Mouse (Mus musculus) G1E (cell line): Measurements from ENCODE around the gene Cyp2c54. TPM values are rescaled to one million over a fixed set of nuclear protein-coding genes. Genes with fewer than 3 reads are reported as not detected.
"Not testable (repeated sequence)": the region's sequence is repeated elsewhere in the genome, so short reads cannot be mapped to it uniquely, and the experiment has no call there.

Experiments
- ATAC-seq: 2 replicates; pipeline ENCODE4 v1.8.0; 2016; ENCODE audit warnings: mild to moderate bottlenecking; ENCODE audit not compliant: insufficient number of reproducible peaks, poor library complexity, low FRiP score, severe bottlenecking; ENCODE audit errors: extremely low read depth
- DNase-seq: peaks from one replicate; pipeline ENCODE4 v3.0.0; 2012; ENCODE audit warnings: low spot score
- H3K27me3 ChIP-seq: 2 replicates; pipeline ENCODE4 v1.6.1; 2012; ENCODE audit warnings: mild to moderate bottlenecking, low read length, inconsistent platforms; ENCODE audit not compliant: insufficient read depth
- H3K36me3 ChIP-seq: replicated peaks from 2 replicates; pipeline ENCODE3; 2012; ENCODE audit warnings: mild to moderate bottlenecking, inconsistent platforms
- H3K4me1 ChIP-seq: 2 replicates; pipeline ENCODE4 v1.6.1; 2012; ENCODE audit warnings: low read depth, low read length, inconsistent platforms, mixed read lengths; ENCODE audit not compliant: insufficient read depth
- H3K4me3 ChIP-seq: 2 replicates; pipeline ENCODE4 v1.5.1; 2012; ENCODE audit warnings: low read depth, mild to moderate bottlenecking, inconsistent platforms, low read length, moderate library complexity, mixed read lengths
- H3K9me3 ChIP-seq: replicated peaks from 2 replicates; pipeline ENCODE4 v1.6.1; 2012; ENCODE audit warnings: inconsistent platforms
- CTCF ChIP-seq: IDR thresholded peaks from 2 replicates; pipeline ENCODE4 v1.5.1; 2012; ENCODE audit warnings: low read depth, low read length, inconsistent platforms, mixed read lengths
- GATA1 ChIP-seq: IDR thresholded peaks from 2 replicates; pipeline ENCODE4 v1.6.1; 2012; ENCODE audit warnings: borderline replicate concordance, low read length, inconsistent platforms, mixed read lengths
- GATA2 ChIP-seq: IDR thresholded peaks from 2 replicates; pipeline ENCODE4 v1.6.1; 2012; ENCODE audit warnings: low read depth, low read length, inconsistent platforms, borderline replicate concordance
- POLR2AphosphoS5 ChIP-seq: IDR thresholded peaks from 2 replicates; pipeline ENCODE4 v1.6.1; 2012; ENCODE audit warnings: low read depth, low read length, inconsistent platforms; ENCODE audit not compliant: insufficient replicate concordance
- TAL1 ChIP-seq: conservative IDR thresholded peaks from 2 replicates; pipeline ENCODE4 v1.6.1; 2012; ENCODE audit warnings: low read depth, low read length, inconsistent platforms, mixed read lengths
- polyA plus RNA-seq: library from polyadenylated mRNA; stranded (reverse); fragments of >175 nt; gene quantifications from 2 replicates; pipeline ENCODE4 v1.2.3, GENCODE M21; 2012
- total RNA-seq, 2 experiments: library from RNA; stranded (forward) in 1 of 2; stranded (reverse) in 1 of 2; fragments of 200-1000 nt in 1 of 2; fragments of >200 nt in 1 of 2; fragmentation: Nextera tagmentation in 1 of 2; gene quantifications; 2 replicates each; pipeline ENCODE4 v1.2.3; 2014 to 2017

Gene Cyp2c54
- not detected in 2 replicates for total RNA-seq (2014; fragmentation: Nextera tagmentation)
- total RNA-seq (2017): not detected in 2 replicates
- not detected in 2 replicates for polyA plus RNA-seq

DNA sequence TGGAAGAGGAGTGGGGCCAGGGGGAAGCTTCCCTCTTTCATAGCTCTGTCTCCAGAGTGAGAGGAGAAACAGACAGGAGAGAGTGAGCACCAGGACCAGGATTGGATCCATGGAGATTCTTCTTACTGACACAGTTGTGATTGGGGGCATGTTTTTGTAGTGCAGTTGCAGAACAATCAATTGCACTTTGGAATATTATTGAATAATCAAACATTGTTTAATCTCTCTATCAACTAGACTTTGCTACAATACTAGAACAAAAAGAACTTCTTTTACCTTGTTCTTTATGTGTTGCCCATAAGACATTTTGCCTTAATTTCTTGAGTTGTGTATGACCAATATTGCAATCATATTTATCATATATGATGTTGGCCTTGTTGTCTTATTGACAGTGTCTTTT is at the start of gene Cyp2c54:
TSS of gene Cyp2c54 (minus strand) at position 127 of the 400 bp plus-strand sequence.
- H3K27me3 ChIP-seq: no peaks in the 10 kb centered on the region
- H3K4me3 ChIP-seq: no peak within 1 kb of the TSS
- H3K9me3 ChIP-seq: no peaks in the 10 kb centered on the region
- no peak for DNase-seq
- H3K4me1 ChIP-seq: no peaks in the 10 kb centered on the region
- no peak for TF ChIP-seq TAL1
- no peak for TF ChIP-seq GATA1
- TF ChIP-seq CTCF: no peak
- no peak for TF ChIP-seq POLR2AphosphoS5
- TF ChIP-seq GATA2: no peak
- no peak for ATAC-seq
- H3K36me3 ChIP-seq: no peaks in the 10 kb centered on the region

DNA sequence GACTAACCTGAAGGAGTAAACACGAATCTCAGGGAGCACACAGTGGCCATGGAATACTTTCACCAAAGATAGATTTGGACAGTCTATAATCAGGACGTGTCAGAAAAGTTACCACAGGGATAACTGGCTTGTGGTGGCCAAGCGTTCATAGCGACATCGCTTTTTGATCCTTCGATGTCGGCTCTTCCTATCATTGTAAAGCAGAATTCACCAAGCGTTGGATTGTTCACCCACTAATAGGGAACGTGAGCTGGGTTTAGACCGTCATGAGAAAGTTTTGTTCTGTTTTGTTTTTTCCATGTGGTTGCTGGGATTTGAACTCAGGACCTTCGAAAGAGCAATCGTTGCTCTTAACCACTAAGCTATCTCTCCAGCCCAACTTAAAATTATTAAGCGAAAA is 46.0 kb upstream of the Cyp2c54 start:
- not testable (repeated sequence) for ATAC-seq, H3K27me3 ChIP-seq, H3K4me3 ChIP-seq, H3K36me3 ChIP-seq, H3K9me3 ChIP-seq, DNase-seq, H3K4me1 ChIP-seq

DNA sequence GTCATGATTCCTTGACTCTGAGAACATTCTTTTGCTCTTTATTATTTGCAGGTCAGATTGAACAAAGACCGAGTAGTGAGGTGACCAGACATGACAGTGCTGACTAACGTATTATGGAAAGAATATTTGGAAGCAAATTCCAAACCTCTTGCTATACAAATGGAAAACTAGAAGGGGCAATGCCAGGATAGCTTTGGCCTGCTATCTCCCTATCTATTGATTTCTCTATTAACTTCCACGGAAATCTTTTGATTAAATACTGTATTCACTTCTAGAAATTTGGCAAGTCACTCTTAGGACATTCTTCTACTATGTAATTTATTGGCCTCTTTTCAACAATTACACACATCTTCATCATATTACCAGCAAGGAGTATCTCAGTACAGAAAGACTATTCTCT is 17.5 kb upstream of the Cyp2c54 start:
- TF ChIP-seq GATA1: no peak
- TF ChIP-seq TAL1: no peak
- ATAC-seq: no peak
- no peak overlapping the region for H3K4me3 ChIP-seq

DNA sequence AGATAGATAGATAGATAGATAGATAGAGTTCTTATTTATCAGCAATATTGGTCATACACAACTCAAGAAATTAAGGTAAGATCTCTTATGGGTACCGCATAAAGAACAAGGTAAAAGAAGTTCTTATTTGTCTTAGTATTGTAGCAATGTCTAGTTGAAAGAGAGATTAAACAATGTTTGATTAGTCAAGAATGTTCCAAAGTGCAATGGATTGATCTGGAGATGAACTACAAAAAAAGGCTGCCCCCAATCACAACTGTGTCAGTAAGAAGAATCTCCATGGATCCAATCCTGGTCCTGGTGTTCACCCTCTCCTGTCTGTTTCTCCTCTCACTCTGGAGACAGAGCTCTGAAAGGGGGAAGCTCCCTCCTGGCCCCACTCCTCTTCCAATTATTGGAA is 15.8 kb upstream of the Cyp2c54 start, which contains the start of gene Cyp2c50:
TSS of gene Cyp2c50 (plus strand) at position 268 of the 400 bp plus-strand sequence.
- not testable (repeated sequence) for H3K4me3 ChIP-seq, DNase-seq, H3K9me3 ChIP-seq, H3K4me1 ChIP-seq, H3K36me3 ChIP-seq, H3K27me3 ChIP-seq, ATAC-seq

More for the DNA sequence above, 17.5 kb upstream of the Cyp2c54 start:
- no peak for DNase-seq
- H3K27me3 ChIP-seq: no peaks in the 10 kb centered on the region
- no peaks in the 10 kb centered on the region for H3K36me3 ChIP-seq
- no peaks in the 10 kb centered on the region for H3K9me3 ChIP-seq
- H3K4me1 ChIP-seq: no peaks in the 10 kb centered on the region

DNA sequence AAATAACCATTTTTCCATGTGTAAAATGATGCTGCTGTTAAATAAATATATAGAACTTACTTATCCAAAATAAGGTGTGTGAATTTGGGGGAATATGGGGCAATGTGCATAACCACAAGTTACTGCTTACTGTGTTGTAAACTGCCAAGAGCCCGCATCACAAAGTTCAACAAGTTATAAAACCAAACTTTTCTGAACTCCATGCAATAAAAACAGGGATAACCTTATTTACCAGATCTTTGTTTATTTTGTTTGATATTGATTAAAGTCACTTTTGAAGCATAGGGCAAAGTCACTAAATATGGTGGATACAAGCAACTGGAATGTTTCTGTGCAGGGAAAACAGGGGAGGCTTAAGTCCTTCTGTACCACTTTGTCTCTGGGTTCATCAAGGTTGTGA is 14.8 kb upstream of the Cyp2c54 start:
- H3K36me3 ChIP-seq: no peaks in the 10 kb centered on the region
- no peaks in the 10 kb centered on the region for H3K9me3 ChIP-seq
- H3K27me3 ChIP-seq: no peaks in the 10 kb centered on the region
- no peak overlapping the region for H3K4me3 ChIP-seq
- TF ChIP-seq POLR2AphosphoS5 (no peak), CTCF (no peak), GATA2 (no peak), TAL1 (no peak), GATA1 (no peak)
- DNase-seq (no peak), ATAC-seq (no peak)
- H3K4me1 ChIP-seq: no peaks in the 10 kb centered on the region

DNA sequence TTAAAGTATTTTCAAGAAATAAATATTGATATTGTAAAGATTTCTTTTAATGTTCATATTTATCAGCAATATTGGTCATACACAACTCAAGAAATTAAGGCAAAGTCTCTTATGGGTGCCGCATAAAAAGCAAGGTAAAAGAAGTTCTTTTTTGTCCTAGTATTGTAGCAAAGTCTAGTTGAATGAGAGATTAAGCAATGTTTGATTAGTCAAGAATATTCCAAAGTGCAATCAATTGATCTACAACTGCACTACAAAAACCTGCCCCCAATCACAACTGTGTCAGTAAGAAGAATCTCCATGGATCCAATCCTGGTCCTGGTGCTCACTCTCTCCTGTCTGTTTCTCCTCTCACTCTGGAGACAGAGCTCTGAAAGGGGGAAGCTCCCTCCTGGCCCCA is 81.5 kb downstream of the Cyp2c54 start, which contains the start of gene Cyp2c37:
TSS of gene Cyp2c37 (plus strand) at position 285 of the 400 bp plus-strand sequence.
- H3K4me3 ChIP-seq, H3K36me3 ChIP-seq, H3K4me1 ChIP-seq, H3K27me3 ChIP-seq, ATAC-seq, DNase-seq, H3K9me3 ChIP-seq: not testable (repeated sequence)

DNA sequence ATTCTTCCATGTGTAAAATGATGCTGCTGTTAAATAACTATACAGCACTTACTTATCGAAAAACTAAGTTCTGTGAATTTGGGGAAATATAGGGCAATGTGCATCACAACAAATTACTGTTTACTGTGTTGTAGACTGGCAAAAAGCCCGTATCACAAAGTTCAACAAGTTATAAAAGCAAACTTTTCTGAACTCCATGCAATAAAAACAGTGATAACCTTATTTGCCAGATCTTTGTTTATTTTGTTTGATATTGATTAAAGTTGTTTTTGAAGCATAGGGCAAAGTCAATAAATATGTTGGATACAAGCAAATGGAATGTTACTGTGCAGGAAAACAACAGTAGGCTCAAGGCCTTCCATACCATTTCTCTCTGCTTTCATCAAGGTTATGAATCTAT is 84.2 kb downstream of the Cyp2c54 start:
- Histone ChIP-seq H3K9me3 (no peaks in the 10 kb centered on the region), H3K36me3 (no peaks in the 10 kb centered on the region), H3K4me1 (no peaks in the 10 kb centered on the region), H3K27me3 (no peaks in the 10 kb centered on the region), H3K4me3 (no peak overlapping the region)
- DNase-seq (no peak), ATAC-seq (no peak)
- no peak for TF ChIP-seq CTCF
- no peak for TF ChIP-seq TAL1
- no peak for TF ChIP-seq GATA1
- no peak for TF ChIP-seq POLR2AphosphoS5
- no peak for TF ChIP-seq GATA2

Other genes starting within 250 kb of the Cyp2c54 start
- gene Cyp2c69, start 187.0 kb downstream of the Cyp2c54 start, total RNA-seq (2014; fragmentation: Nextera tagmentation): not detected in 2 replicates
- gene Cyp2c69, start 187.0 kb downstream of the Cyp2c54 start, total RNA-seq (2017): not detected in 2 replicates
- not detected in 2 replicates for gene Cyp2c69, start 187.0 kb downstream of the Cyp2c54 start, polyA plus RNA-seq
- not detected in 2 replicates for gene Cyp2c37, start 81.4 kb downstream of the Cyp2c54 start, total RNA-seq (2014; fragmentation: Nextera tagmentation)
- gene Cyp2c37, start 81.4 kb downstream of the Cyp2c54 start, total RNA-seq (2017): not detected in 2 replicates
- gene Cyp2c37, start 81.4 kb downstream of the Cyp2c54 start, polyA plus RNA-seq: not detected in 2 replicates
- gene Cyp2c50, start 15.9 kb upstream of the Cyp2c54 start, total RNA-seq (2014; fragmentation: Nextera tagmentation): not detected in 2 replicates
- gene Cyp2c50, start 15.9 kb upstream of the Cyp2c54 start, total RNA-seq (2017): not detected in 2 replicates
- not detected in 2 replicates for gene Cyp2c50, start 15.9 kb upstream of the Cyp2c54 start, polyA plus RNA-seq
- not detected in 2 replicates for gene Cyp2c70, start 113.5 kb upstream of the Cyp2c54 start, total RNA-seq (2014; fragmentation: Nextera tagmentation)
- not detected in 2 replicates for gene Cyp2c70, start 113.5 kb upstream of the Cyp2c54 start, total RNA-seq (2017)
- gene Cyp2c70, start 113.5 kb upstream of the Cyp2c54 start, polyA plus RNA-seq: not detected in 2 replicates
- gene Pdlim1, start 198.0 kb upstream of the Cyp2c54 start, total RNA-seq (2014; fragmentation: Nextera tagmentation): not detected in 2 replicates
- 0.05 TPM in 1 of 2 replicates, not detected in the other for gene Pdlim1, start 198.0 kb upstream of the Cyp2c54 start, total RNA-seq (2017)
- gene Pdlim1, start 198.0 kb upstream of the Cyp2c54 start, polyA plus RNA-seq: 0.02 TPM in 1 of 2 replicates, not detected in the other